Mouse (Mus musculus): Measurements from ENCODE around the gene Lyzl4. TPM values are rescaled to one million over a fixed set of nuclear protein-coding genes. Genes with fewer than 3 reads are reported as not detected.
A peak's percentile ranks its signal among the peaks of the same experiment; 100 is the strongest.

Lyzl4 gene
- polyA plus RNA-seq, 1 experiment: not detected

- Histone ChIP-seq H3K27ac (ENCODE audit: insufficient read depth, low read length) (no peak overlapping the region), H3K27me3 (ENCODE audit: control insufficient read depth, insufficient read depth, low read length, poor library complexity, severe bottlenecking) (no peaks in the 10 kb centered on the region), H3K9me3 (replicated peaks; ENCODE audit: control insufficient read depth, insufficient read depth, low read length, poor library complexity, severe bottlenecking) (no peaks in the 10 kb centered on the region), H3K9ac (ENCODE audit: low read depth, poor library complexity, severe bottlenecking) (no peak overlapping the region), H3K36me3 (ENCODE audit: control insufficient read depth, insufficient read depth, low read length, poor library complexity, severe bottlenecking) (no peaks in the 10 kb centered on the region), H3K4me1 (ENCODE audit: control insufficient read depth, insufficient read depth, low read length) (no peaks in the 10 kb centered on the region), H3K4me3 (ENCODE audit: low read depth, low read length) (no peak overlapping the region)
- TF ChIP-seq POLR2A (IDR thresholded peaks at IDR 0.05; ENCODE audit: insufficient read depth, low read length): no peak
- TF ChIP-seq CTCF (IDR thresholded peaks at IDR 0.05; ENCODE audit: low read depth, low read length): no peak
- TF ChIP-seq EP300 (IDR thresholded peaks at IDR 0.05; ENCODE audit: insufficient read depth, low read depth, low read length): no peak
Observed at GRCm38 (mm10) chr9:121647026-121647425, 5.1 kb upstream of the Lyzl4 start.

GRCm38 (mm10) chr9:121644855-121645254 is 3.0 kb upstream of the Lyzl4 start:
- Histone ChIP-seq H3K36me3 (ENCODE audit: control insufficient read depth, insufficient read depth, low read length, poor library complexity, severe bottlenecking) (no peaks in the 10 kb centered on the region), H3K27me3 (ENCODE audit: control insufficient read depth, insufficient read depth, low read length, poor library complexity, severe bottlenecking) (peaks cover 3% of the 10 kb centered on the region; the same call in 1 of the 2 replicates), H3K9ac (ENCODE audit: low read depth, poor library complexity, severe bottlenecking) (no peak overlapping the region), H3K4me3 (ENCODE audit: low read depth, low read length) (no peak overlapping the region), H3K27ac (ENCODE audit: insufficient read depth, low read length) (no peak overlapping the region), H3K4me1 (ENCODE audit: control insufficient read depth, insufficient read depth, low read length) (no peaks in the 10 kb centered on the region), H3K9me3 (replicated peaks; ENCODE audit: control insufficient read depth, insufficient read depth, low read length, poor library complexity, severe bottlenecking) (no peaks in the 10 kb centered on the region)
- no peak for TF ChIP-seq POLR2A (IDR thresholded peaks at IDR 0.05; ENCODE audit: insufficient read depth, low read length)
- no peak for TF ChIP-seq EP300 (IDR thresholded peaks at IDR 0.05; ENCODE audit: insufficient read depth, low read depth, low read length)
- TF ChIP-seq CTCF (IDR thresholded peaks at IDR 0.05; ENCODE audit: low read depth, low read length): no peak

GRCm38 (mm10) chr9:121642401-121643181 is 695 bp upstream of the Lyzl4 start, which contains the start of gene Vipr1:
TSS of gene Vipr1 (plus strand) at chr9:121642716.
- peak within 1 kb of the TSS; percentile 44 for H3K9ac ChIP-seq (ENCODE audit: low read depth, poor library complexity, severe bottlenecking)
- no peak within 1 kb of the TSS for H3K27ac ChIP-seq (ENCODE audit: insufficient read depth, low read length)
- no peaks in the 10 kb centered on the region for H3K9me3 ChIP-seq (replicated peaks; ENCODE audit: control insufficient read depth, insufficient read depth, low read length, poor library complexity, severe bottlenecking)

GRCm38 (mm10) chr9:121641235-121641915 is 521 bp downstream of the Lyzl4 start:
- TF ChIP-seq EP300 (IDR thresholded peaks at IDR 0.05; ENCODE audit: insufficient read depth, low read depth, low read length): no peak
- no peak for TF ChIP-seq POLR2A (IDR thresholded peaks at IDR 0.05; ENCODE audit: insufficient read depth, low read length)
- no peak for TF ChIP-seq CTCF (IDR thresholded peaks at IDR 0.05; ENCODE audit: low read depth, low read length)
- H3K9me3 ChIP-seq (replicated peaks; ENCODE audit: control insufficient read depth, insufficient read depth, low read length, poor library complexity, severe bottlenecking): no peaks in the 10 kb centered on the region
- H3K4me1 ChIP-seq (ENCODE audit: control insufficient read depth, insufficient read depth, low read length): no peaks in the 10 kb centered on the region
- H3K27me3 ChIP-seq (ENCODE audit: control insufficient read depth, insufficient read depth, low read length, poor library complexity, severe bottlenecking): peaks cover 3% of the 10 kb centered on the region; the same call in 1 of the 2 replicates
- peak overlapping the region; percentile 34; the same call in 1 of the 2 replicates for H3K9ac ChIP-seq (ENCODE audit: low read depth, poor library complexity, severe bottlenecking)
- H3K27ac ChIP-seq (ENCODE audit: insufficient read depth, low read length): no peak overlapping the region
- no peaks in the 10 kb centered on the region for H3K36me3 ChIP-seq (ENCODE audit: control insufficient read depth, insufficient read depth, low read length, poor library complexity, severe bottlenecking)
- H3K4me3 ChIP-seq (ENCODE audit: low read depth, low read length): peak overlapping the region; percentile 54

More at GRCm38 (mm10) chr9:121642401-121643181, 695 bp upstream of the Lyzl4 start, which contains the start of gene Vipr1:
- no peaks in the 10 kb centered on the region for H3K4me1 ChIP-seq (ENCODE audit: control insufficient read depth, insufficient read depth, low read length)
- no peaks in the 10 kb centered on the region for H3K36me3 ChIP-seq (ENCODE audit: control insufficient read depth, insufficient read depth, low read length, poor library complexity, severe bottlenecking)
- peak within 1 kb of the TSS; percentile 78 for H3K4me3 ChIP-seq (ENCODE audit: low read depth, low read length)
- peaks cover 3% of the 10 kb centered on the region; the same call in 1 of the 2 replicates for H3K27me3 ChIP-seq (ENCODE audit: control insufficient read depth, insufficient read depth, low read length, poor library complexity, severe bottlenecking)
- TF ChIP-seq EP300 (IDR thresholded peaks at IDR 0.05; ENCODE audit: insufficient read depth, low read depth, low read length) (no peak), POLR2A (IDR thresholded peaks at IDR 0.05; ENCODE audit: insufficient read depth, low read length) (no peak), CTCF (IDR thresholded peaks at IDR 0.05; ENCODE audit: low read depth, low read length) (no peak)

- no peak for TF ChIP-seq POLR2A (IDR thresholded peaks at IDR 0.05; ENCODE audit: insufficient read depth, low read length)
- no peak for TF ChIP-seq EP300 (IDR thresholded peaks at IDR 0.05; ENCODE audit: insufficient read depth, low read depth, low read length)
- no peak for TF ChIP-seq CTCF (IDR thresholded peaks at IDR 0.05; ENCODE audit: low read depth, low read length)
- Histone ChIP-seq H3K27ac (ENCODE audit: insufficient read depth, low read length) (no peak overlapping the region), H3K9me3 (replicated peaks; ENCODE audit: control insufficient read depth, insufficient read depth, low read length, poor library complexity, severe bottlenecking) (no peaks in the 10 kb centered on the region), H3K9ac (ENCODE audit: low read depth, poor library complexity, severe bottlenecking) (no peak overlapping the region), H3K27me3 (ENCODE audit: control insufficient read depth, insufficient read depth, low read length, poor library complexity, severe bottlenecking) (peaks cover 3% of the 10 kb centered on the region; the same call in 1 of the 2 replicates), H3K4me3 (ENCODE audit: low read depth, low read length) (no peak overlapping the region), H3K36me3 (ENCODE audit: control insufficient read depth, insufficient read depth, low read length, poor library complexity, severe bottlenecking) (no peaks in the 10 kb centered on the region), H3K4me1 (ENCODE audit: control insufficient read depth, insufficient read depth, low read length) (no peaks in the 10 kb centered on the region)
Observed at GRCm38 (mm10) chr9:121639790-121640189, 2.1 kb downstream of the Lyzl4 start.

Measured in ES-Bruce4 (cell line).